Mouse (Mus musculus): ENCODE measurements around the gene Trim80. TPM values are rescaled to one million over a fixed set of nuclear protein-coding genes. Genes with fewer than 3 reads are reported as not detected.
"Not testable (repeated sequence)": the region's sequence is repeated elsewhere in the genome, so short reads cannot be mapped to it uniquely, and the experiment has no call there.

The Trim80 gene
- total RNA-seq, 2 experiments from 2014 or later = not detected

GRCm38 (mm10) chr11:115425671-115426070, 14.7 kb upstream of the Trim80 start:
- intact Hi-C loops (cut with DNase I) = no loop called here
- DNase-seq (ENCODE audit: low spot score in 2 of 2) = no peak

- DNase-seq (ENCODE audit: low spot score in 2 of 2) = peak; percentile 74 to 84
- intact Hi-C loops (cut with DNase I) = loop anchor here (1.0 kb wide), 1 partner anchor 47 kb away; no protein-coding TSS in a partner anchor
Observed at GRCm38 (mm10) chr11:115427482-115428331, 12.6 kb upstream of the Trim80 start.

GRCm38 (mm10) chr11:115429307-115429706, 11.0 kb upstream of the Trim80 start:
- intact Hi-C loops (cut with DNase I) = no loop called here
- peak in 1 of 2 experiments; percentile 74 for DNase-seq (ENCODE audit: low spot score in 2 of 2)

- intact Hi-C loops (cut with DNase I) = no loop called here
- no peak for DNase-seq (ENCODE audit: low spot score in 2 of 2)
Observed at GRCm38 (mm10) chr11:115430561-115430960, 9.8 kb upstream of the Trim80 start.

- intact Hi-C loops (cut with DNase I) = no loop called here
- no peak for DNase-seq (ENCODE audit: low spot score in 2 of 2)
Observed at GRCm38 (mm10) chr11:115432814-115433213, 7.5 kb upstream of the Trim80 start.

- intact Hi-C loops (cut with DNase I) = no loop called here
- no peak for DNase-seq (ENCODE audit: low spot score in 2 of 2)
Observed at GRCm38 (mm10) chr11:115433342-115433741, 7.0 kb upstream of the Trim80 start.

- intact Hi-C loops (cut with DNase I) = no loop called here
- DNase-seq (ENCODE audit: low spot score in 2 of 2) = peak; percentile 38 to 39
Observed at GRCm38 (mm10) chr11:115435596-115436337, 4.6 kb upstream of the Trim80 start.

GRCm38 (mm10) chr11:115437571-115438122, 2.7 kb upstream of the Trim80 start:
- intact Hi-C loops (cut with DNase I) = no loop called here
- DNase-seq (ENCODE audit: low spot score in 2 of 2) = peak in 1 of 2 experiments; percentile 66

- intact Hi-C loops (cut with DNase I) = no loop called here
- DNase-seq (ENCODE audit: low spot score in 2 of 2) = no peak
Observed at GRCm38 (mm10) chr11:115439326-115439725, 1.0 kb upstream of the Trim80 start.

GRCm38 (mm10) chr11:115441417-115441816, 1.1 kb downstream of the Trim80 start:
- DNase-seq (ENCODE audit: low spot score in 2 of 2) = no peak
- intact Hi-C loops (cut with DNase I) = no loop called here

- DNase-seq (ENCODE audit: low spot score in 2 of 2) = no peak
- intact Hi-C loops (cut with DNase I) = no loop called here
Observed at GRCm38 (mm10) chr11:115446906-115447305, 6.6 kb downstream of the Trim80 start.

GRCm38 (mm10) chr11:115447321-115447885, 7.1 kb downstream of the Trim80 start:
- DNase-seq (ENCODE audit: low spot score in 2 of 2) = no peak
- intact Hi-C loops (cut with DNase I) = no loop called here

- intact Hi-C loops (cut with DNase I) = no loop called here
- no peak for DNase-seq (ENCODE audit: low spot score in 2 of 2)
Observed at GRCm38 (mm10) chr11:115448075-115448474, 7.7 kb downstream of the Trim80 start.

GRCm38 (mm10) chr11:115448998-115449397, 8.7 kb downstream of the Trim80 start:
- no peak for DNase-seq (ENCODE audit: low spot score in 2 of 2)
- intact Hi-C loops (cut with DNase I) = no loop called here

- intact Hi-C loops (cut with DNase I) = no loop called here
- DNase-seq (ENCODE audit: low spot score in 2 of 2) = no peak
Observed at GRCm38 (mm10) chr11:115450176-115450575, 9.8 kb downstream of the Trim80 start.

- no peak for DNase-seq (ENCODE audit: low spot score in 2 of 2)
- intact Hi-C loops (cut with DNase I) = no loop called here
Observed at GRCm38 (mm10) chr11:115451781-115452241, 11.5 kb downstream of the Trim80 start.

- intact Hi-C loops (cut with DNase I) = no loop called here
- DNase-seq (ENCODE audit: low spot score in 2 of 2) = no peak
Observed at GRCm38 (mm10) chr11:115452281-115452860, 12.0 kb downstream of the Trim80 start.

GRCm38 (mm10) chr11:115453306-115453705, 13.0 kb downstream of the Trim80 start:
- intact Hi-C loops (cut with DNase I) = no loop called here
- DNase-seq (ENCODE audit: low spot score in 2 of 2) = no peak

- intact Hi-C loops (cut with DNase I); DNase-seq (ENCODE audit: low spot score in 2 of 2): not testable (repeated sequence)
Observed at GRCm38 (mm10) chr11:115454822-115455221, 14.5 kb downstream of the Trim80 start.

- intact Hi-C loops (cut with DNase I) = no loop called here
- no peak for DNase-seq (ENCODE audit: low spot score in 2 of 2)
Observed at GRCm38 (mm10) chr11:115455619-115456018, 15.3 kb downstream of the Trim80 start.
